Mouse (Mus musculus) olfactory bulb, adult 2 months (tissue): ENCODE results near the gene Vcam1.

ENCODE experiments used
- CTCF ChIP-seq: fragments of 200-500 bp; IDR thresholded peaks from 2 replicates; pipeline ENCODE4 v1.5.1; 2012; ENCODE audit warnings: low read depth, mild to moderate bottlenecking, low read length, moderate library complexity; ENCODE audit not compliant: insufficient read depth
- POLR2A ChIP-seq: fragments of 200-500 bp; IDR thresholded peaks from 2 replicates; pipeline ENCODE4 v1.6.1; 2012; ENCODE audit warnings: mild to moderate bottlenecking, low read depth, low read length, moderate library complexity; ENCODE audit not compliant: insufficient read depth

GRCm38 (mm10) chr3:116100850-116101249 is 28.6 kb downstream of the Vcam1 start:
- TF ChIP-seq POLR2A: no peak
- no peak for TF ChIP-seq CTCF
